Mouse (Mus musculus): ENCODE data around the gene Otud7b.

- no peak for TF ChIP-seq CTCF (IDR thresholded peaks at IDR 0.05; ENCODE audit: control insufficient read depth, insufficient read depth, insufficient read length)
- no peak for TF ChIP-seq MYOG (IDR thresholded peaks at IDR 0.05; ENCODE audit: control insufficient read depth, extremely low read depth, insufficient read length)
- TF ChIP-seq CEBPB (IDR thresholded peaks at IDR 0.05; ENCODE audit: low read depth), result no peak
- no peak for TF ChIP-seq USF1 (IDR thresholded peaks at IDR 0.05; ENCODE audit: low read depth)
- TF ChIP-seq MYOD1 (IDR thresholded peaks at IDR 0.05; ENCODE audit: control insufficient read depth, insufficient read length, low read depth), result no peak
- TF ChIP-seq MAX (IDR thresholded peaks at IDR 0.05), result no peak
Observed at GRCm38 (mm10) chr3:96161869-96162840, 57.8 kb downstream of the Otud7b start, which contains the start of gene Mtmr11.

Data from C2C12 (cell line).